Mouse (Mus musculus) MEL (cell line): ENCODE results near the gene Gm6525.

ENCODE experiments used
- CTCF ChIP-seq, 3 experiments: IDR thresholded peaks in 2 of 3; conservative IDR thresholded peaks in 1 of 3; 2 replicates each; pipeline ENCODE4 v1.5.1; 2011 to 2012; ENCODE audit warnings: low read length in 3 of 3, low read depth in 2 of 3, mild to moderate bottlenecking in 2 of 3, improper control_type of control experiment in 1 of 3, inconsistent platforms in 1 of 3, mixed read lengths in 1 of 3, moderate library complexity in 1 of 3; ENCODE audit not compliant: control insufficient read depth in 1 of 3, insufficient read depth in 1 of 3, poor library complexity in 1 of 3, severe bottlenecking in 1 of 3
- EP300 ChIP-seq, 2 experiments: IDR thresholded peaks; 2 replicates each; pipeline ENCODE4 v1.6.1; 2011; ENCODE audit warnings: improper control_type of control experiment in 2 of 2, low read length in 2 of 2, low read depth in 1 of 2, mild to moderate bottlenecking in 1 of 2
- GABPA ChIP-seq: IDR thresholded peaks from 2 replicates; pipeline ENCODE4 v1.6.1; 2012; ENCODE audit warnings: low read depth, mild to moderate bottlenecking, inconsistent platforms, low read length, improper control_type of control experiment, moderate library complexity
- HCFC1 ChIP-seq: IDR thresholded peaks from 2 replicates; pipeline ENCODE4 v1.6.1; 2012; ENCODE audit warnings: low read depth, mild to moderate bottlenecking, inconsistent platforms, low read length, improper control_type of control experiment, moderate library complexity
- MAX ChIP-seq: IDR thresholded peaks from 2 replicates; pipeline ENCODE4 v1.6.1; 2011; ENCODE audit warnings: low read length, improper control_type of control experiment
- NRF1 ChIP-seq: IDR thresholded peaks from 2 replicates; pipeline ENCODE4 v1.6.1; 2014; ENCODE audit warnings: low read depth, mild to moderate bottlenecking, inconsistent platforms, low read length, improper control_type of control experiment, moderate library complexity; ENCODE audit not compliant: poor library complexity, insufficient read depth, severe bottlenecking
- POLR2A ChIP-seq, 2 experiments: IDR thresholded peaks; 2 replicates each; pipeline ENCODE4 v1.6.1; 2011 to 2012; ENCODE audit warnings: low read length in 2 of 2, mild to moderate bottlenecking in 2 of 2, control low read depth in 1 of 2, improper control_type of control experiment in 1 of 2, low read depth in 1 of 2, moderate library complexity in 1 of 2; ENCODE audit not compliant: control insufficient read depth in 1 of 2, insufficient read depth in 1 of 2, poor library complexity in 1 of 2
- USF1 ChIP-seq: IDR thresholded peaks from 2 replicates; pipeline ENCODE4 v1.6.1; 2014; ENCODE audit warnings: low read depth, mild to moderate bottlenecking, inconsistent platforms, low read length, improper control_type of control experiment, moderate library complexity
- ZC3H11A ChIP-seq: IDR thresholded peaks from 2 replicates; pipeline ENCODE4 v1.6.1; 2012; ENCODE audit warnings: low read depth, mild to moderate bottlenecking, inconsistent platforms, low read length, improper control_type of control experiment
- ZKSCAN1 ChIP-seq: IDR thresholded peaks from 2 replicates; pipeline ENCODE4 v1.6.1; 2012; ENCODE audit warnings: low read depth, mild to moderate bottlenecking, inconsistent platforms, low read length, improper control_type of control experiment, moderate library complexity
- ZMIZ1 ChIP-seq: IDR thresholded peaks from 2 replicates; pipeline ENCODE4 v1.6.1; 2012; ENCODE audit warnings: low read depth, mild to moderate bottlenecking, inconsistent platforms, low read length, improper control_type of control experiment, moderate library complexity
- ZNF384 ChIP-seq: IDR thresholded peaks from 2 replicates; pipeline ENCODE4 v1.6.1; 2012; ENCODE audit warnings: low read depth, mild to moderate bottlenecking, inconsistent platforms, low read length, improper control_type of control experiment

DNA sequence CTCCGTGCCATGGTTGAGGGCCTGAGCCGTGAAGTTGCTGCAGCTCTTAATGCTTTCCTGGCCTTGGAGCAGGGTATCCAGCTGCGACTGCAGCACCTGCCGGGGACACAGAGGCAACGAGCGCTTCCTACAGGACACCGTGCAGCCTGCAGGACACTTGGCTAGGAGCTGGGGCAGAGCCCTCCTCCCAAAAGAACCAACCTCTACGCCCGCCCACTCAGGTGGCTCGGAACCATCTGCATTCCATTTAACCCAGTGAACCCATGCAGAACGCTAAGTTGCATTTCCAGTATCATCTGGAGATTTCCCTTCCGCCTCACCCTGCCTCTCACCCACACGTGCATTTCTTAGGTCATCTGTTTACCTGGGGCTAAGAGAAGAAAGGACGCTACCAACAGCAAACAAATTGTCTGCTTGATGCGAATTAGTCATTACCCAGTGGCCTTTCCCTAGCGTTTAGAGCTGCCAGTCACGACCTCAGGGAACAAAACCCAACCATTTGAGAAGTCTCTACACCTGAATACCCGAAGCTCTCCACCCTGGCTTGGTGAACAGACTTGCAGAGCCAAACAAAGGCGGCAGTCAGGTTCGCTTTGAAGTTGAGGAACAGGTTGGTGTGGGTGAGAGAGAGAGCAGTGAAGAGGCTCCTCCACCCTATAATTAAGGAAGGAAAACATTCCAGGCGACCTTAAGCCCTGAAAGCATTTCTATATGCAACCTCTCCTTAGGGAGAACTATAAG lies 17.4 kb downstream of the Gm6525 start:
- TF ChIP-seq EP300 (IDR thresholded peaks at IDR 0.05; ENCODE audit: low read depth in 1 of 2, low read length in 2 of 2) (no peak), ZC3H11A (no peak), USF1 (no peak), POLR2A (IDR thresholded peaks at IDR 0.05; ENCODE audit: control insufficient read depth in 1 of 2, insufficient read depth in 1 of 2, low read depth in 1 of 2, low read length in 2 of 2, poor library complexity in 1 of 2) (no peak), ZKSCAN1 (no peak), CTCF (IDR thresholded peaks at IDR 0.05 in 2 of 3, conservative IDR thresholded peaks at IDR 0.05 in 1 of 3; ENCODE audit: control insufficient read depth in 1 of 3, insufficient read depth in 1 of 3, low read depth in 2 of 3, low read length in 3 of 3, poor library complexity in 1 of 3, severe bottlenecking in 1 of 3) (no peak), MAX (no peak), NRF1 (no peak), GABPA (no peak), ZMIZ1 (no peak), HCFC1 (no peak), ZNF384 (no peak)
